Mouse (Mus musculus) myocyte (in vitro differentiated cells): ENCODE measurements around the gene Ccdc77.

ENCODE experiments used
- E2F4 ChIP-seq: IDR thresholded peaks from one replicate; pipeline ENCODE4 v1.6.1; 2011; ENCODE audit warnings: mild to moderate bottlenecking, control low read depth, moderate library complexity; ENCODE audit not compliant: insufficient read depth
- POLR2A ChIP-seq: IDR thresholded peaks from one replicate; pipeline ENCODE4 v1.6.1; 2011; ENCODE audit warnings: low read depth, mild to moderate bottlenecking, control low read depth, moderate library complexity; ENCODE audit not compliant: insufficient read length
- REST ChIP-seq: IDR thresholded peaks from one replicate; pipeline ENCODE4 v1.6.1; 2011; ENCODE audit warnings: mild to moderate bottlenecking, control low read depth, moderate library complexity; ENCODE audit not compliant: insufficient read depth, insufficient read length

GRCm38 (mm10) chr6:120289430-120289829 is 74.7 kb downstream of the Ccdc77 start:
- TF ChIP-seq E2F4 (no peak), POLR2A (no peak), REST (no peak)
